ENCODE assay signal across 8 mouse cellular contexts in genomic region chr3:73708410-73708714, GRCm38 (mm10). TPM values are rescaled to one million over a fixed set of nuclear protein-coding genes. Genes with fewer than 3 reads are reported as not detected.
DNase-seq lines count a peak whose midpoint lies in the region; ATAC-seq and TF ChIP-seq lines count a peak whose summit lies in the region.

TSS of gene Bche (minus strand) at chr3:73708415.

- H3K9ac ChIP-seq in kidney, embryonic 14.5 days (ENCODE audit: low read depth, low read length), result peak within 1 kb of the TSS; percentile 35; the same call in 1 of the 2 replicates
- peak within 1 kb of the TSS; percentile 65 for H3K9ac ChIP-seq in hindbrain, embryonic 13.5 days
- H3K9ac ChIP-seq in midbrain, embryonic 15.5 days, result peak within 1 kb of the TSS; percentile 33

- no peak for ATAC-seq in kidney, embryonic 14.5 days (ENCODE audit: low FRiP score, low TSS enrichment)
- ATAC-seq in hindbrain, embryonic 13.5 days (ENCODE audit: low FRiP score), result no peak
- ATAC-seq in midbrain, embryonic 15.5 days (replicated peaks), result no peak

- peak within 1 kb of the TSS; percentile 44 for H3K4me3 ChIP-seq in kidney, embryonic 14.5 days (ENCODE audit: low read length)
- peak within 1 kb of the TSS; percentile 35 for H3K4me3 ChIP-seq in embryonic fibroblast, embryonic 13.5 days (ENCODE audit: insufficient read depth, low read length)
- H3K4me3 ChIP-seq in hindbrain, embryonic 13.5 days, result peak within 1 kb of the TSS; percentile 44
- H3K4me3 ChIP-seq in midbrain, embryonic 15.5 days, result peak within 1 kb of the TSS; percentile 41

- no peaks in the 10 kb centered on the region for H3K4me1 ChIP-seq in kidney, embryonic 14.5 days (ENCODE audit: control insufficient read depth, insufficient read depth, low read length)
- no peaks in the 10 kb centered on the region for H3K4me1 ChIP-seq in embryonic fibroblast, embryonic 13.5 days (ENCODE audit: control insufficient read depth, insufficient read depth, low read length)
- H3K4me1 ChIP-seq in hindbrain, embryonic 13.5 days (replicated peaks), result peaks cover 5% of the 10 kb centered on the region; the same call in 1 of the 2 replicates
- no peaks in the 10 kb centered on the region for H3K4me1 ChIP-seq in midbrain, embryonic 15.5 days

- H3K27me3 ChIP-seq in kidney, embryonic 14.5 days (ENCODE audit: control insufficient read depth, insufficient read depth, low read length), result no peaks in the 10 kb centered on the region
- no peaks in the 10 kb centered on the region for H3K27me3 ChIP-seq in hindbrain, embryonic 13.5 days
- H3K27me3 ChIP-seq in midbrain, embryonic 15.5 days (replicated peaks), result no peaks in the 10 kb centered on the region

- no peak within 1 kb of the TSS for H3K27ac ChIP-seq in kidney, embryonic 14.5 days (ENCODE audit: low read depth, low read length)
- H3K27ac ChIP-seq in embryonic fibroblast, embryonic 13.5 days (ENCODE audit: insufficient read depth, low read length), result no peak within 1 kb of the TSS
- H3K27ac ChIP-seq in hindbrain, embryonic 13.5 days, result no peak within 1 kb of the TSS
- no peak within 1 kb of the TSS for H3K27ac ChIP-seq in midbrain, embryonic 15.5 days

- WGBS in kidney, embryonic 14.5 days, result 11% methylated on average over 10 of the region's 10 CpGs
- WGBS in hindbrain, embryonic 13.5 days, result 24% methylated on average over 10 of the region's 10 CpGs
- WGBS in midbrain, embryonic 15.5 days, result 16% methylated on average over 10 of the region's 10 CpGs

- H3K9me3 ChIP-seq in kidney, embryonic 14.5 days (ENCODE audit: control insufficient read depth, low read length), result no peaks in the 10 kb centered on the region
- no peaks in the 10 kb centered on the region for H3K9me3 ChIP-seq in hindbrain, embryonic 13.5 days
- H3K9me3 ChIP-seq in midbrain, embryonic 15.5 days, result no peaks in the 10 kb centered on the region

- no peak for DNase-seq in kidney, postnatal 25 days
- DNase-seq in urinary bladder, postnatal 4 days (ENCODE audit: low spot score in 2 of 2), result no peak
- DNase-seq in spleen, postnatal 10 days (ENCODE audit: low spot score in 2 of 2), result no peak
- no peak for DNase-seq in yolk sac, embryonic 10.5 days (ENCODE audit: low spot score)

- peak within 1 kb of the TSS; percentile 58 for H3K4me2 ChIP-seq in kidney, embryonic 14.5 days (replicated peaks; ENCODE audit: low read depth, low read length)
- peak within 1 kb of the TSS; percentile 70 for H3K4me2 ChIP-seq in hindbrain, embryonic 13.5 days
- H3K4me2 ChIP-seq in midbrain, embryonic 15.5 days, result peak within 1 kb of the TSS; percentile 83

- TF ChIP-seq CTCF in embryonic fibroblast, embryonic 13.5 days (IDR thresholded peaks at IDR 0.05; ENCODE audit: borderline replicate concordance, insufficient read depth, low read length), result no peak

- no peaks in the 10 kb centered on the region for H3K36me3 ChIP-seq in kidney, embryonic 14.5 days (ENCODE audit: control insufficient read depth, insufficient read depth, low read length)
- H3K36me3 ChIP-seq in hindbrain, embryonic 13.5 days, result no peaks in the 10 kb centered on the region
- no peaks in the 10 kb centered on the region for H3K36me3 ChIP-seq in midbrain, embryonic 15.5 days (replicated peaks)

- TF ChIP-seq POLR2A in embryonic fibroblast, embryonic 13.5 days (IDR thresholded peaks at IDR 0.05; ENCODE audit: low read depth, low read length), result no peak; the same call in 1 of the 2 replicates

RNA-seq across cellular contexts. Expression of gene Bche, which starts in this region (rescaled TPM):
- polyA plus RNA-seq in kidney, embryonic 14.5 days (2014; fragmentation: Nextera tagmentation; extraction: Ambion mirVana), result 2.2 and 4.2 TPM in 2 replicates
- polyA plus RNA-seq in embryonic fibroblast, embryonic 13.5 days (2011; ENCODE audit: insufficient read length, low read depth, missing spikeins), result 1.7 and 2.9 TPM in 2 replicates
- 2.1 and 2.4 TPM in 2 replicates for polyA plus RNA-seq in hindbrain, embryonic 13.5 days (2015; fragmentation: Nextera tagmentation; extraction: Ambion mirVana)
- polyA plus RNA-seq in midbrain, embryonic 15.5 days (2015; fragmentation: Nextera tagmentation; extraction: Ambion mirVana), result 1.0 and 1.1 TPM in 2 replicates
